Mouse (Mus musculus): Measurements from ENCODE around the gene Nudt12. TPM values are rescaled to one million over a fixed set of nuclear protein-coding genes. Genes with fewer than 3 reads are reported as not detected.

Gene Nudt12
- polyA plus RNA-seq, 1 experiment: 1.2 TPM

DNA sequence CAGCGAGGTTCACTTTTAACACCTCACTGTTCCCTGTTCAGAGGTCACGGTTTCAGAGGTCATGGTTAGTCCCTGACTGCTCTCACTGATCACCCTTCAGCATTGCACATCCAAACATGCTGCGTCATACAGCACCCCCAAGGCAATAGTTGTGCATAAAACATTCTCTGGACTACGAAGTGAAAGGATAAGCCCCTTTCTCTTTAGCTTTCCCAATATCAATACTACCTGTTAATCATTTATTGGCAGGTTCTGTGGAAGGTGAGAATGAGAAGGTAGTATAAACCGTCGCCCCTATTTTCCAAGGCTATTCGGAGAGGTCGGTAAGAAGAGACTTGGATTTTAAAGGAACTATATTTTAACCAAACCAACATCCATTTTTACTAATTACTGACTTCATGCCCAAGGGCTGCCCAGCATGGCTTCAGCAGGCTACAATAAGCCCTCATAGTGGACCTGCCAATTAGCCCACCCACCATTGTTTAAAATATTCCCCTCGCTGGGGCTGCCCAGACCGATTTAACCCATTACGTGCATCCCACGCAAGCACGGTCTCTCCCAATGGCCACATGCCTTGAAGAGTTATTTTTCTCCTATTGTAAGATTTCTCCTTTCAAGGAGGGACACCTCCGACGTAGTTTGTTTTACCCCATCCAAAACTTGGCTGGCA is 616 bp downstream of the Nudt12 start:
- peak overlapping the region; percentile 56 for H3K27ac ChIP-seq (ENCODE audit: control insufficient read depth, insufficient read depth, low read depth, low read length)

DNA sequence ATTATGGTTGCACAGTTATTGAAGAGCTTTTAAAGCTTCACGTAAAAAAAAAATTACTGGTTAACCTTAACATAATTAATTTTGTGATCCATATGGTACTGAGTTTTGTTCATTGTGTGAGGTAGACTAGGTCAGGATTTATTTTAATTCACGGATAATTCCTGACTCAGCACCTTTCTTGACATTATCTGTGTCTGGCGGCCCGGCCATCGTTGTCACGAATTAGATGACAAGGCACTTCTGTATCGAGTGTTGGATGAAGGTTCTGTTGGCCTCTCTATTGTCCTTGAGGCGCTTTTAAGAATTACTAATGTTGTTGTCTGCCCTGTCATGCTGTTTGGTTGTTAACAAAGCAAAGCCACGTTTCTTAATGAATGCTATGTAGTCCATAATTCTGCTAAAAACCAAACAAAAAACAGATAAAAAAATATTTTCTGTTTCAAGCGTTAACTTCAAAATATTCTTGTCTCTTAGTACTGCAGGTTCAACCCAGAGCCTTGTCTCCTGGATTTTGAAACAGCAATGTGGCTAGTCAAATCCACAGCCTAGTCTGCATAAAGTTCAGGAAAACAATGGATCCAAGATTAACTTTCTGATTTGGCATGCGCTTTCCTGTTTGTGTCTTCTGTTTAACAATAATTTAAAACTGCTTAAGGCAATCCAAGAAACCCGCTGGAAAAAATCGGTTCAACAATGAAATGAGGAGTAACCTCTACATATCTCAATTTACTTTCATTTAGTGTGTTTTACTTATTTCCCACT is 1.4 kb downstream of the Nudt12 start:
- TF ChIP-seq CTCF (IDR thresholded peaks at IDR 0.05; ENCODE audit: control insufficient read depth, insufficient read depth, insufficient replicate concordance, low read depth, low read length) (no peak), POLR2A (IDR thresholded peaks at IDR 0.05; ENCODE audit: control insufficient read depth, low read depth, low read length) (no peak)

More for the DNA sequence above, 616 bp downstream of the Nudt12 start:
- Histone ChIP-seq H3K4me3 (ENCODE audit: control insufficient read depth, low read depth, low read length) (peak overlapping the region; percentile 97), H3K4me1 (ENCODE audit: control insufficient read depth, insufficient read depth, low read length) (no peaks in the 10 kb centered on the region; the same call in 1 of the 2 replicates), H3K36me3 (ENCODE audit: control insufficient read depth, insufficient read depth, low read length) (no peaks in the 10 kb centered on the region), H3K27me3 (ENCODE audit: control insufficient read depth, insufficient read depth, low read length) (no peaks in the 10 kb centered on the region)
- TF ChIP-seq CTCF (IDR thresholded peaks at IDR 0.05; ENCODE audit: control insufficient read depth, insufficient read depth, insufficient replicate concordance, low read depth, low read length) (no peak), POLR2A (IDR thresholded peaks at IDR 0.05; ENCODE audit: control insufficient read depth, low read depth, low read length) (no peak)

DNA sequence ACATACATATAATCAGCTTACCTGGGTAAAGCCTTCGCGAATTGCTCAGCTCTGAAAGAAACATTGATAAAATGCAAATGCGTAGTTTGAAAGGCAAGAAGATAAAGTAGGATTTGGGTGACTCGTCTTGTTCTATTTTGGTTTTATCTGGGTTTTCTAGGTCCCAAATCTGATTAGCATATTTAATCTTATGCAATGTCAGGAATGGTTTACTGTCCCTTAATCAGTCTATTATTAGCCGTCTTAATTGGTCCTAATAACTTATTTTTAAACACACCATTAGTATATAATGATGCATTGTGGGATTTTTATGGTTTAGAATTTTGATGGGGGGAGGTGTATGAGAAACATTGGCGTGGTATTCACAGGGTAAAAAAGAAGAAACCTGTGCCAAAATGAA is 21.9 kb downstream of the Nudt12 start, which contains the start of gene Pdzph1:
TSS of gene Pdzph1 (minus strand) at position 101 of the 400 bp plus-strand sequence.
- no peak for TF ChIP-seq CTCF (IDR thresholded peaks at IDR 0.05; ENCODE audit: control insufficient read depth, insufficient read depth, insufficient replicate concordance, low read depth, low read length)
- no peak for TF ChIP-seq POLR2A (IDR thresholded peaks at IDR 0.05; ENCODE audit: control insufficient read depth, low read depth, low read length)
- no peaks in the 10 kb centered on the region for H3K36me3 ChIP-seq (ENCODE audit: control insufficient read depth, insufficient read depth, low read length)

More for the DNA sequence above, 1.4 kb downstream of the Nudt12 start:
- Histone ChIP-seq H3K27ac (ENCODE audit: control insufficient read depth, insufficient read depth, low read depth, low read length) (no peak overlapping the region), H3K27me3 (ENCODE audit: control insufficient read depth, insufficient read depth, low read length) (no peaks in the 10 kb centered on the region), H3K4me3 (ENCODE audit: control insufficient read depth, low read depth, low read length) (no peak overlapping the region), H3K36me3 (ENCODE audit: control insufficient read depth, insufficient read depth, low read length) (no peaks in the 10 kb centered on the region), H3K4me1 (ENCODE audit: control insufficient read depth, insufficient read depth, low read length) (no peaks in the 10 kb centered on the region; the same call in 1 of the 2 replicates)

GRCm38 (mm10) chr17:58973237-58973636 is 39.9 kb downstream of the Nudt12 start:
- Histone ChIP-seq H3K36me3 (ENCODE audit: control insufficient read depth, insufficient read depth, low read length) (no peaks in the 10 kb centered on the region), H3K4me1 (ENCODE audit: control insufficient read depth, insufficient read depth, low read length) (no peaks in the 10 kb centered on the region), H3K4me3 (ENCODE audit: control insufficient read depth, low read depth, low read length) (no peak overlapping the region), H3K27me3 (ENCODE audit: control insufficient read depth, insufficient read depth, low read length) (no peaks in the 10 kb centered on the region), H3K27ac (ENCODE audit: control insufficient read depth, insufficient read depth, low read depth, low read length) (no peak overlapping the region)
- TF ChIP-seq POLR2A (IDR thresholded peaks at IDR 0.05; ENCODE audit: control insufficient read depth, low read depth, low read length): no peak
- no peak for TF ChIP-seq CTCF (IDR thresholded peaks at IDR 0.05; ENCODE audit: control insufficient read depth, insufficient read depth, insufficient replicate concordance, low read depth, low read length)

More for the DNA sequence above, 21.9 kb downstream of the Nudt12 start, which contains the start of gene Pdzph1:
- Histone ChIP-seq H3K4me3 (ENCODE audit: control insufficient read depth, low read depth, low read length) (no peak within 1 kb of the TSS), H3K27me3 (ENCODE audit: control insufficient read depth, insufficient read depth, low read length) (no peaks in the 10 kb centered on the region), H3K27ac (ENCODE audit: control insufficient read depth, insufficient read depth, low read depth, low read length) (no peak within 1 kb of the TSS), H3K4me1 (ENCODE audit: control insufficient read depth, insufficient read depth, low read length) (no peaks in the 10 kb centered on the region)

DNA sequence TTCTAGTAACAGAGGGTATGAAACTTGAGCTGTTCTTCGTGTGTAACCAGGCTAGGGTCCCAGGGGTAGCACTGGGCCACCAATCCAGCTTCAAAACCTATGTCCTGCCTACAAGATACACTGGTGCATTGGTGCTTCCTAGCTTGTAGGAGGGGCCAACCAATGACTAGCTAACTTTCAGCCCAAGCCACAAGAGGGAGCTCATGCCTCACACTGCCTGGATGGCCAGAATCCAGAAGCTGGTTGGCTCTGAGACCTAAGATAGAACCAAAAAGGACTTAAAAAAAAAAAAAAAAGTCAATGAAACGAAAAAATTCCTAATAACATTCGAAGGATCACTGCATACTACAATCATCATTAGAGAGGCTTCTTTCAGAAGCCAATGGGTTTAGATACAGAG is 53.3 kb downstream of the Nudt12 start:
- Histone ChIP-seq H3K27me3 (ENCODE audit: control insufficient read depth, insufficient read depth, low read length) (no peaks in the 10 kb centered on the region), H3K4me1 (ENCODE audit: control insufficient read depth, insufficient read depth, low read length) (no peaks in the 10 kb centered on the region), H3K36me3 (ENCODE audit: control insufficient read depth, insufficient read depth, low read length) (no peaks in the 10 kb centered on the region), H3K27ac (ENCODE audit: control insufficient read depth, insufficient read depth, low read depth, low read length) (no peak overlapping the region), H3K4me3 (ENCODE audit: control insufficient read depth, low read depth, low read length) (no peak overlapping the region)
- TF ChIP-seq CTCF (IDR thresholded peaks at IDR 0.05; ENCODE audit: control insufficient read depth, insufficient read depth, insufficient replicate concordance, low read depth, low read length) (peak; percentile 41; the same call in 1 of the 2 replicates), POLR2A (IDR thresholded peaks at IDR 0.05; ENCODE audit: control insufficient read depth, low read depth, low read length) (no peak)

- Histone ChIP-seq H3K36me3 (ENCODE audit: control insufficient read depth, insufficient read depth, low read length) (no peaks in the 10 kb centered on the region), H3K27me3 (ENCODE audit: control insufficient read depth, insufficient read depth, low read length) (no peaks in the 10 kb centered on the region), H3K4me3 (ENCODE audit: control insufficient read depth, low read depth, low read length) (no peak overlapping the region), H3K27ac (ENCODE audit: control insufficient read depth, insufficient read depth, low read depth, low read length) (no peak overlapping the region), H3K4me1 (ENCODE audit: control insufficient read depth, insufficient read depth, low read length) (no peaks in the 10 kb centered on the region)
- TF ChIP-seq CTCF (IDR thresholded peaks at IDR 0.05; ENCODE audit: control insufficient read depth, insufficient read depth, insufficient replicate concordance, low read depth, low read length) (no peak), POLR2A (IDR thresholded peaks at IDR 0.05; ENCODE audit: control insufficient read depth, low read depth, low read length) (no peak)
Observed at GRCm38 (mm10) chr17:58957055-58957454, 56.1 kb downstream of the Nudt12 start.

Other genes with a start within 250 kb of the Nudt12 start
- 19.3 and 22.2 TPM in 2 replicates for gene Pdzph1, start 22.0 kb downstream of the Nudt12 start, polyA plus RNA-seq (2012; rRNA removed)

Measured in testis, adult 2 months (tissue).